Mouse (Mus musculus) E14TG2a.4 (cell line): Measurements from ENCODE around the gene Olfr1045.
A peak's percentile ranks its signal among the peaks of the same experiment; 100 is the strongest.

Experiments used
- CTCF ChIP-seq: conservative IDR thresholded peaks from 2 replicates; pipeline ENCODE4 v1.5.1; 2014; ENCODE audit warnings: low read length
- NANOG ChIP-seq: IDR thresholded peaks from 2 replicates; pipeline ENCODE4 v1.6.1; 2014; ENCODE audit warnings: borderline replicate concordance, low read length, mixed read lengths

- no peak for TF ChIP-seq CTCF
- TF ChIP-seq NANOG: peak; percentile 74
Observed at GRCm38 (mm10) chr2:86179950-86180349, 22.9 kb downstream of the Olfr1045 start.
